Mouse (Mus musculus): ENCODE measurements at regions not wholly inside any gene's neighbourhood (a gene's known extent, or its start where the extent isn't known, plus 50 kb on each side); places are given as distances from the start of the nearest gene placed in this dataset.
"Not testable (repeated sequence)": the region's sequence is repeated elsewhere in the genome, so short reads cannot be mapped to it uniquely, and the experiment has no call there.

DNA sequence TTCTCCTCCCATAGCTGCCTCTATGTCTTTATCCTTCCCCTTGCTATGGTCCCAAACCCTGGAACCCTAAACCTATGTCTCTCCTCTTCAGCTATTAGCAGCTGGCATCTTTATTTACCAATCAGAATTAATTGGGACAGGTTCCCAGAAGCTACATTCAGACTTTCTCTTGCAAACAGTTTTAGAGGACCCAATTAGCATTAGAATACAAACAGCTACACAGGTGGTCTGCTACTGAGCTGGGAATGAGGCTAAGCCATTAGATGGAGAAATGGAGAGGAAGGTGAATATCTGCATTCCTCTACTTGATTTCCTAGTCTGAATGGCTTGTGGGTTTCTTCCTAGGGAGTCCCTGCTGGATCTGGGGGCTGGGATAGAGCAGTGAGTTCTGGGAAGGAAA, 611.9 kb downstream of the A830018L16Rik start:
- DNase-seq = no peak

GRCm38 (mm10) chr1:12027442-12027841, 613.5 kb downstream of the A830018L16Rik start:
- no peak for DNase-seq

- DNase-seq = no peak
Measured at GRCm38 (mm10) chr1:12028074-12028473, 614.2 kb downstream of the A830018L16Rik start.

- DNase-seq = no peak
Measured at GRCm38 (mm10) chr1:12051931-12052482, 638.1 kb downstream of the A830018L16Rik start.

DNA sequence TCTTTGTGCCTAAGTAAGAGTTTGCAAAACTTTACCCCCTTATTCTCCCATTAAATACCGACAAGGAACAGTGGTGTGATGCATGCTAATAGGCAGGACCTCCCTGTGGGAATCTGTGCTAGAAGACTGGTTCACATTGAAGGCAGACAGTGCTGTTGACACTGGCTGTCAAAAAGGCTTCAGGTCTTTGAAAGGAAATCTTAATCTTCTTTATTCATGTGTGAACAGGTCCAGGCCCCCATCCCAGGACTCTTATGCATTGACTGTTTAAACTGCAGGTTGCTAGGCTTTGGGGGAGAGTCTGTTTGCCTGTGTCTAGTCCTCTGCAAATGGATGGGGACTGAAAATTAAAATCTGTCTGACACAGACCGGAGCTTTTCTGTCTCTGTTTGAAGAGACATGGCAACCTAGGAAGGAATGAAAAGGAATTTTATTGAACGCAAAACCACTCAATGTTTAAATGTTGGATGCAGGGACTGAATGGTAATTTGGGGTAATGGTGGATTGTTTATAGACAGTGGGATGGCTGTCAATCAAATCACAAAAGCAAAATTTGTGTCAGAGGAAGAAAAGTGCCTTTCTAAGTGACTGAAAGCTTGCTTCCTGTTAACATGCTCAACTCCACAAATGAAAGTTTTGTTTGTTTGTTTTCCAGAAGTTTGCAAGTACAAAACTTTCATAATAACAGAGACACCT, 642.1 kb downstream of the A830018L16Rik start:
- no peak for DNase-seq

DNA sequence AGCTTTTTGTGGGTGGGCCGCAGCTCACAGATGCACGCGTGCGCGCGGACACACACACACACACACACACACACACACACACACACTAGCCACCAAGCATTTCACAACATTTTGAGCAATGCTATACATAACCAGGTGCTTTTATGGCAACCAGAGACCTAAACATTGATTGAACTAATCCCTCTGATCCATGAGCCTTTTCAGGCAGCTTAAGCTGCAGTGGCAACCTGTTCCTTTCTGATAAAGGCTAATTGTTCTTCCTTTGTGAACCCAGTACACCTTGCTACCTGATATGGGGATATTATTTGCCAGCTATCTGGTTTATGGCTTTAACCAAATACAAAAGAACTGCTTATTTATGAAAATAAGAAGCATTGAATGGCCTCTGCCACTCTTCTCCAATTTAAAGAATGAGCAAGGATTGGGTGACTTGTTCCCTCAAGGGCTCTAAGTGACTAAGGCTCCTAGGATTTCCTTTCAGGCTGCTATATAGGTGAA, 651.2 kb downstream of the A830018L16Rik start:
- no peak for DNase-seq

DNA sequence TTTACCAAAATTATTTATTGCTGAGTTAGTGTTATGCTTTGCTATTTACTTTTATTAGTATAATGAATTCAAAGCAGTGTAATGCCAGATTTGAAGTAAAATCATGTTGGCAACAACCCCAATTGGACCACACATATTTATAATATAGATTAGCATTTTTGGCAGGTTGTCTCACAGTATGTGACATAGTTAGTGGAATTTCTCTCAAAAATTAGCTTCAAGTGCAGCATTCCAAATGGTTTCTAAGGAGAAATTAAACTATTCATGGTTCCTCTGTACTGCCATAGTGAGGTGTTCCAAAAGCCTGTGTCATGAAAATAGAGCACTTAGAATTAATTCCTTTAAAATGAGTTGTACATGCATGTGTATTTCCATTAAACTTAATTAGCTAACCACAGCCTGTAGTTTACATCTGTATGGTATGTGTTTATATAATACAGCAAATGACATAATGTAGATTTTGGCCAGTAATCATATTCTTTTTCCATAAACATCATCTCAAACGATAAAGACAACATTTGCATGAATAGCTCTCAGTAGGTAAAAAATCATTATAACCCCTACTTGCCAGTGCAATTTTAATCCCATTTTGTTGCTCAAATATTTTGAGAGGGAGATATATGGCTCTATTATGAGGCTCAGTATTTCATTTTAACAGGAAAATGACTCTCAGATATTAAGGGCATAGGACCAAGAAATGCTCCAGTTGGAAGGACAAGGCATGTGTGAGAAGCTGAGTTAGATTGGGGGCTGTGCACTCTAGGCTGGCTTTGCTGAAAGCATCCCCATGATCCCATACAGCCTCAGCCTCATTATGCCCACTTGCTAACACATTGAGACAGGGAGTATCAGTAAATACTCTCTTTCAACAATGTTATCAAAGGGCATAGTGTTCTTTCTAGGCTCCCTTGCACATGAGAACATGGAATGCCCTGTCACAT, 678.9 kb downstream of the A830018L16Rik start:
- no peak for DNase-seq

DNA sequence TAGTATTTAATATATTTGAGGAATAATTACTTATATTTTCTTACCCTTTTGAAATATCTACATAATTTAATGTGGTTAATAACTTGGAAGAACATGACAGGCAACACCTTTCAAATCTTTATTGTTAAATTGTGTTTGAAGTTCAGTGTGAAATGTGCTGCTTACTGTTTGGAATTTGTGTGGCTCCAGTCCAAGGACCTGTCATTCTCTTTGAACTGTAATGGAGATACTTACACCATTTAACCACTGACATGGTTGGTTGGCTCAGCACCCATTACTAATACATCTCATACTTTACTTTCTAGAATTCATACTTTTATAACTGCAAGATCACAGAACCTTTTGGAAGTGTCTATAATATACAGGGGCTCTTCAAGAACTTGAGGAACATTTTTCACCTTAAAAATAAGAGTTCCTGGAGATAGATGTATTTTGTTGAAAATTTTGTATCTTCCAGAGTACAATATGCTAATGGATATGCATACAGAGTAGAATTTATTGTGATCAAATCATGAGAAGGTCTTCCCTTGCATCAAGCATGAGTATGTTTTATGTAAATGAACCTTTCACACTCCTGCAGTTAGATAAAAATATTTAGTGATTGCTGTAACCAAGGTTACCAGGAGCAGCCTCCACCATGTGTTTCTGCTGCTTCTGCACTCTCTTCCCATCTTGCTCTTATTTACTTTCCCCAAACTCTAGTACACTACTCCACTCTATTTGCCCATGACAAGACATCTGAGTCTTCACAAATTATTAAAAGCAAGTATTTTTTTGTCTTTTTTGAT, 701.3 kb downstream of the A830018L16Rik start:
- no peak for DNase-seq

DNA sequence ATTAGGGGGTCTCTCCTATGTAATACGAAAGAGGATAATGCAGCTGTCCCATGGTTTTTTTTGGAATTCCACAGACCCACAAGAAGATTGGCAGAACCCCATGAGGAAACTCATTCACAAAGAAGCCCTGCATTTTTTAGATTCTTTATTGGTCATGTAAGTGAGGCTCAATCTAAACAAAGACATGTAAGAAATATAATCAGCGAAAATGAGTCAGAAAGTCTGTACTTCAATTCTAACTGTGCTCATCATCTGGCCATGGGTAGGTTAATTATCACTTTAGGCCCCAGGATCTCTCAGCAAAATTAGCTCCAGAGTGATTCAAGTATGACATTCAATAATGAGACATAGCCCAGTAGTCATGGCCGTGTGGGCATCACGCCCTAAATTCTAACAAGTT, 703.2 kb downstream of the A830018L16Rik start:
- no peak for DNase-seq

DNA sequence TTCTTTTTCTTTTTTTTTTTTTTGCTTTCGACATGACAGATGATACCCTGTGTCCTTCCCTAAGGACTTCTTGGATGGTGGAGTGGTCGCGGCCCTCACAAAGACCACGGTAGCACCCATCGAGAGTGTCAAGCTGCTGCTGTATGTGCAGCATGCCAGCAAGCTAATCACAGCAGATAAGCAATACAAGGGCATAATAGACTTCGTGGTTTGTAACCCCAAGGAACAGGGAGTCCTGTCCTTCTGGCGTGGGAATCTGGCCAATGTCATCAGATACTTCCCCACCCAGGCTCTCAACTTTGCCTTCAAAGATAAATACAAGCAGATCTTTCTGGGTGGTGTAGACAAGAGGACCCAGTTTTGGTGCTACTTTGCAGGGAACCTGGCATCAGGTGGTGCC, 707.0 kb downstream of the A830018L16Rik start:
- no peak for DNase-seq

GRCm38 (mm10) chr1:12126611-12127010, 712.7 kb downstream of the A830018L16Rik start:
- DNase-seq = not testable (repeated sequence)

GRCm38 (mm10) chr1:12170503-12170902, 756.6 kb downstream of the A830018L16Rik start:
- peak in 1 of 2 experiments; percentile 2 for DNase-seq

GRCm38 (mm10) chr1:12189646-12190233, 775.8 kb downstream of the A830018L16Rik start:
- DNase-seq = no peak

GRCm38 (mm10) chr1:12192588-12192987, 778.7 kb downstream of the A830018L16Rik start:
- no peak for DNase-seq

GRCm38 (mm10) chr1:12231089-12231488, 817.2 kb downstream of the A830018L16Rik start:
- DNase-seq = no peak

GRCm38 (mm10) chr1:12242090-12242489, 828.2 kb downstream of the A830018L16Rik start:
- DNase-seq = no peak

- no peak for DNase-seq
Measured at GRCm38 (mm10) chr1:12282493-12282892, 868.6 kb downstream of the A830018L16Rik start.

DNA sequence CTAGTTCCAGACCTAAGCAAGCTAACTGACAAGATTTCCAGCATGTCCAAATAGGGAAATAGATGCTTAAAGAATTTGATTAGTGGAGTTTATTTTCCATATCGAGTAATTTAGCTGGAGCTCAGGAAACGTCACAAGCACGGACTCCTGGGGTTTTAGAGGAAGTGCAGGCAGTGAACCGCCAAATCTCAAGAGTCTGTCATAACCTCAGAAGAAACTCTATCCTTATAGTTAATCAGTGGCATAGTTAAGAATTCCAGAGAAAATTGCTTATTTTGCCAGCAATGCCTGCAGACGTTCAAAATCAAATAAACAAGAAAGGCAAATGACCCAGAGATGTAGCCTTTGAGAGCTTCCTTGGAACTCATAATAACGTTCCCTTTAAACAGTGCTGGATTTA, 871.6 kb downstream of the A830018L16Rik start:
- DNase-seq = peak in 1 of 2 experiments; percentile 2

DNA sequence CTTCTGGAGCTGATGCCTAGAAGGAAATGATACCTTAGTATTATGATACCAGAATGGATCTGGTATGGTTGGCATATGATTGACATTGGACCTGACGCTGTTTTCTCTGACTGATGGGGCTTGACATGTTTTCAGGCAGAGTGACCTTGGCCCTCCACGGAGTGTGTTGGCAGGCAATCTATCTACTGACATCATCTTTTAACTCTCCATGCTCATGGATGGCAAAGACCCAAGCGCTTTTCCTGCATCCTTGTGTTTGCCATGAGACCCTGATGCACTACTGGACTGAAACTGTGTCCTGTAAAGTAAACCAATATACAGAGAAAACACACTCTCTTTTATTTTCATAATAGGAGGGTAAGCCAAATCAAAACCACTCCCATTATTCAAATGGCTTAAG, 872.1 kb downstream of the A830018L16Rik start:
- DNase-seq = no peak

DNA sequence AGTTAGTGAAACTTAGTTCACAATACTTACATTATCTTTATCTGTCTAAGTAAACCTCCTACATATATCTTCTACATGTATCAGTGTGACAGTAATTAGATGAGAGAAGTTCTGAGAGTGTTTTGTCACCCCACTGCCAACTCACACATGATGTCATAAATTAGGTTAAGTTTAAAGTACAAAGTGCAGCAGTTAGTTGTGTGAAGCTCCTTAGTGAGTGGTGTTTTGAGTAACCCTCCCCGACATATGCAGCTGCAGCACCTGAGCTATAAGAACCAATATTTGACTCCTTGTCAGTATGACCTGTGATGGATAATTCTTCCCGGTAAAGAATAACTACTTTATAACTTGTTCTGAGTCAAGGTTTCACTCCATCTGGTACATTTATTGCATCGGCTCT, 874.6 kb downstream of the A830018L16Rik start:
- no peak for DNase-seq

DNA sequence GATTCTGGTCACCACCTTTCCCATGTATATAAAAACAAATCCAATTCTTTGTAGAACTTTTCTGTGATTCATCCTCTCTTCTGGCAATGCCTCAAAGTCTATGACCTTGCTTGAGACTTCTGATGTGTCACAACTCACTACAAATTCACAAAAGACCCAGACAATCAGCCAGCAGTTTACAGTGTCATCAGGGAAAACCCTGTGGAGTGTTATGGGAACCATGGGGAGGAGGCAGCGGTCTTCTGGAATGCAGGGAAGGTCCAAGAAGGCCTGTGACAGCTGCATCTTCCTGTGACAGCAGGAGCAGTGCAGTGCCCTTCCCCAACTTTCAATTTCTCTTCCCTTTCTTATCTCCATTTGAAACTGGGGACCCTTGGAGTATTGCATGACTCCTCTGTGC, 877.9 kb downstream of the A830018L16Rik start:
- DNase-seq = no peak

DNA sequence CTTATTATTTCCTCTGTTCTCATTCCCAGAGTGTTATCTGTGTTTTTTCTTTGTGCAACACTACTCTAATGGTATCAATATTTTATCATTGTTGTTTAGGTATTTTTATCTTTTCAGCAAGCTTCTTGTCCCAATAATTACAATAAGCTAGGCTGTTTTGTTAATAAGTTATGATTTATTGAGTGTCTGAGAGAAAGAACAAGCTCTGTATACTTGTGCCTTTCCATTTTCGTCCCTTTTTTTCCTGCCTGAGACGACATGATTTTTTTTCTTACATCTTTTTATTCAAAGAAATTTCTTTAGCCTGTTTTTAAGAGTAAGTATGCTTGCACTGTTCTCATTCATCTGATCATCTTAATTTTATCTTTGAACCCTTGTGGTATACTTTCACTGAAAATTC, 904.1 kb downstream of the A830018L16Rik start:
- DNase-seq = no peak

All from kidney, postnatal 4 days (tissue).